Mouse (Mus musculus): ENCODE data around the gene Adam23.
"Not testable (repeated sequence)": the region's sequence is repeated elsewhere in the genome, so short reads cannot be mapped to it uniquely, and the experiment has no call there.

The Adam23 gene

GRCm38 (mm10) chr1:63603870-63604500 lies 158.3 kb downstream of the Adam23 start:
- DNase-seq = no peak

GRCm38 (mm10) chr1:63609613-63610012 lies 163.9 kb downstream of the Adam23 start:
- DNase-seq = no peak

DNA sequence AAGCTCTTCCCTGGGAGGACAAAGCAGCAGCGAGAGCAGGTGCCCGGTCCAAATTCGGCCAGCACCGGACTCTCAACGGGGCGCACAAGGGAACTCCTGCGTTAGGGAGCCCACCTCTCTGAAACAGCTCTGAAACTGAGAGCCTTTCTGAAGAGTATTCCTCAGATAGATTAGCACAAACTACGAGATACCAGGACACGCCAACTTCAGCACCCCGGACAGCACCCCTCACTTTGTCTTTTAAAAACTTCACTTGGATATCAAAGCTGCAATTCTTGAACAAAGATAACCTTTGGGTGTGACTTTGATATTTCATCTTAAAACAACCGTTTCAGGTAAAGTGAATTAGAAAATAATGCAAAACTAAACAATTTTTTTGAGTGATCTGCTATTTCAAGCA lies 168.9 kb downstream of the Adam23 start:
- no peak for DNase-seq

DNA sequence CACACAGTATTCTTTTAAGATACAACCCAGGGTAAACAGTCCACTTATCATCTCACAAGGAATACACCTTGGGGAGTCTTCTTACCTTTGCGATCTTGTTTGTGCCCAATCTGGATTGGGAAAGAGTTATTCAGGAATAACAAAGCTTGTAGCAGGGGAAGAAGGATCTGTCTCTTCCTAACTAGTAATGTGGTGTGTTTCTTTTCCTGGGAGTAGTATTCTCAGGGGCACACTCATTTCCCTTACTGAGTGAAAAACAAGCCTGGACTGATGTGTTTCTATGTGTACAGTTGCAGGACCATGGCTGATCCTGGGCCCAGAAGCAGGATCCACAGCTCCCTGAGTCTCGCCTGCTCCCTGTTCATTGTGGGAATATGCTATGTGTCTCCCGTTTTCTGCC lies 170.0 kb downstream of the Adam23 start, which contains the start of gene Gm39653:
Gm39653 (plus strand) TSS at position 301 of the 400 bp plus-strand sequence.
- no peak for DNase-seq

DNA sequence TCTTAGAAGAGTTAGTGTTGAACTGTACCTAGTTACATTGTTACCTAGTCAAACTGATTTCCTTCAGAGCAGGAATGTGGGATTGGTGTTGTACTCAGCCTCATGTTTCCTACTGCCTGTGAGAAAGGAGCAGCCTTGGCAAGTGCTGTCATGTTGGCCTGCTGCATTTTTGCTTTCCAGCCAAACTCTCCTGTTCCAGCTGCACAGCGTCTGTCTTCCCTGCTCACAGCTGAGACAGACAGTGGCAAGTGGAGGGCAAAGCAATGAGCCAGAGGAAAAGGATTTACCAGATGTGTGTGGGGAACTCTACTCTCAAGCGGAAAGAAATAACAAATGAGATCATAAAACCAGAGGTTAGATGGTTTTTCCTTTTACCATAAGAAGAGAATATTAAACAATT lies 182.5 kb downstream of the Adam23 start:
- DNase-seq = no peak

DNA sequence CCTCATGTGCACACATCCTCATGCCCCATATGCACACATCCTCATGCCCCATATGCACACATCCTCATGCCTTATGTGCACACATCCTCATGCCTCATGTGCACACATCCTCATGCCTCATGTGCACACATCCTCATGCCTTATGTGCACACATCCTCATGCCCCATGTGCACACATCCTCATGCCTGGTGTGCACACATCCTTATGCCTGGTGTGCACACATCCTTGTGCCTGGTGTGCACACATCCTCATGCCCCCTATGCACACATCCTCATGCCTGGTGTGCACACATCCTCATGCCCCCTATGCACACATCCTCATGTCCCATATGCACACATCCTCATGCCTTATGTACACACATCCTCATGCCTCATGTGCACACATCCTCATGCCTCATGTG lies 184.7 kb downstream of the Adam23 start:
- DNase-seq = not testable (repeated sequence)

DNA sequence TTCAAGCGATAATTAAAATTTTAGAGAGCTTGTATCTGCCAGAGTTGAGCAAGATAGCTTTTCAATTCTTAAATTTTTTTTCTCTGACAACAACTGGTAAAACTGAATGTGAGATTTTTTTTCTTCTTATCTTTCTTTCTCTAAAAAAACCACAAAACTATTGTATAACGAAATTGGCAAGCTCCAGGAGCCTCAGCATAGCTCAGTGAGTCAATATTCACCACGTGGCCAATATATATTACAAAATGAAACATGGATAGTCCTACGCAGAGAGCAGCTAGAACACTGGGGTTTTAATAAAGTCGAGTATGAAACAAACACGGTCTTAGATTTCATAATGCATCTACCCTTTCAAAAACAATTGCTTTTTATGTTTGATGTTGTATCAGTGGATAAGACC lies 194.2 kb downstream of the Adam23 start:
- no peak for DNase-seq

Data from layer of hippocampus, adult 9-11 months (tissue).